Mouse (Mus musculus) left cerebral cortex, adult 8-10 months (tissue): ENCODE results near the gene Ugt1a2. TPM values are rescaled to one million over a fixed set of nuclear protein-coding genes. Genes with fewer than 3 reads are reported as not detected.
"Not testable (repeated sequence)": the region's sequence is repeated elsewhere in the genome, so short reads cannot be mapped to it uniquely, and the experiment has no call there.

ENCODE experiments used
- DNase-seq, 2 experiments: peaks; one replicate each; pipeline ENCODE4 v3.0.0; 2022; ENCODE audit warnings: low spot score in 2 of 2
- total RNA-seq, 4 experiments: library from RNA; stranded (reverse); gene quantifications; 2 replicates each; pipeline ENCODE4 v1.2.4; 2022

Ugt1a2 gene
- total RNA-seq: not detected

GRCm38 (mm10) chr1:88200456-88200855, at the start of gene Ugt1a2:
Gene Ugt1a2, plus strand, starts transcription at chr1:88200601.
- no peak for DNase-seq

GRCm38 (mm10) chr1:88158430-88158829, 42.0 kb upstream of the Ugt1a2 start:
- DNase-seq: no peak

GRCm38 (mm10) chr1:88165711-88166110, 34.7 kb upstream of the Ugt1a2 start, which contains the start of gene Ugt1a5:
Gene Ugt1a5, plus strand, starts transcription at chr1:88166012.
- DNase-seq: no peak

- DNase-seq: not testable (repeated sequence)
These were observed 28.2 kb upstream of the Ugt1a2 start for GRCm38 (mm10) chr1:88172190-88172589.

GRCm38 (mm10) chr1:88179657-88180056, 20.7 kb upstream of the Ugt1a2 start:
- DNase-seq: no peak

GRCm38 (mm10) chr1:88186325-88186935, 14.0 kb upstream of the Ugt1a2 start:
- DNase-seq: no peak

- DNase-seq: no peak
These were observed 8.3 kb upstream of the Ugt1a2 start for GRCm38 (mm10) chr1:88192136-88192535.

- DNase-seq: no peak
These were observed 4.7 kb upstream of the Ugt1a2 start for GRCm38 (mm10) chr1:88195687-88196086.

GRCm38 (mm10) chr1:88197443-88197842, 3.0 kb upstream of the Ugt1a2 start:
- DNase-seq: no peak

- no peak for DNase-seq
These were observed 405 bp upstream of the Ugt1a2 start for GRCm38 (mm10) chr1:88199996-88200395.

GRCm38 (mm10) chr1:88205294-88205922, 5.0 kb downstream of the Ugt1a2 start, which contains the start of gene Dnajb3:
Gene Dnajb3, minus strand, starts transcription at chr1:88205782.
- peak; percentile 73 to 79 for DNase-seq

GRCm38 (mm10) chr1:88206843-88207479, 6.6 kb downstream of the Ugt1a2 start:
- DNase-seq: no peak

GRCm38 (mm10) chr1:88211812-88212211, 11.4 kb downstream of the Ugt1a2 start, which contains the start of gene Ugt1a1:
Gene Ugt1a1, plus strand, starts transcription at chr1:88211959.
- DNase-seq: no peak

GRCm38 (mm10) chr1:88212341-88213045, 12.1 kb downstream of the Ugt1a2 start:
- no peak for DNase-seq

GRCm38 (mm10) chr1:88213061-88213460, 12.7 kb downstream of the Ugt1a2 start:
- DNase-seq: no peak

GRCm38 (mm10) chr1:88213766-88214461, 13.5 kb downstream of the Ugt1a2 start:
- DNase-seq: no peak

- DNase-seq: no peak
These were observed 14.1 kb downstream of the Ugt1a2 start for GRCm38 (mm10) chr1:88214462-88214952.

GRCm38 (mm10) chr1:88215466-88216380, 15.3 kb downstream of the Ugt1a2 start:
- no peak for DNase-seq

- DNase-seq: no peak
These were observed 16.1 kb downstream of the Ugt1a2 start for GRCm38 (mm10) chr1:88216551-88216950.

- no peak for DNase-seq
These were observed 16.7 kb downstream of the Ugt1a2 start for GRCm38 (mm10) chr1:88217144-88217543.
